Mouse (Mus musculus): Measurements from ENCODE around the gene Creg1. TPM values are rescaled to one million over a fixed set of nuclear protein-coding genes. Genes with fewer than 3 reads are reported as not detected.

Gene Creg1
- polyA plus RNA-seq, 1 experiment from 2014 or later, result 38.9 TPM

GRCm38 (mm10) chr1:165730129-165730528 lies 33.4 kb upstream of the Creg1 start:
- no peaks in the 10 kb centered on the region for H3K9me3 ChIP-seq (replicated peaks)
- 60% methylated on average over 1 of the region's 1 CpGs for WGBS
- peaks cover 3% of the 10 kb centered on the region; the same call in 1 of the 2 replicates for H3K4me1 ChIP-seq
- no peaks in the 10 kb centered on the region for H3K36me3 ChIP-seq
- H3K27me3 ChIP-seq, result no peaks in the 10 kb centered on the region
- no peak overlapping the region for H3K4me3 ChIP-seq
- no peak overlapping the region for H3K9ac ChIP-seq
- no peak overlapping the region for H3K27ac ChIP-seq
- no peak for ATAC-seq (ENCODE audit: low FRiP score)
- H3K4me2 ChIP-seq (replicated peaks), result no peak overlapping the region

- 71% methylated on average over 6 of the region's 6 CpGs for WGBS
- Histone ChIP-seq H3K9ac (no peak overlapping the region), H3K27me3 (no peaks in the 10 kb centered on the region), H3K4me2 (replicated peaks) (no peak overlapping the region), H3K36me3 (no peaks in the 10 kb centered on the region), H3K27ac (no peak overlapping the region), H3K9me3 (replicated peaks) (no peaks in the 10 kb centered on the region), H3K4me3 (no peak overlapping the region), H3K4me1 (peaks cover 3% of the 10 kb centered on the region; the same call in 1 of the 2 replicates)
- ATAC-seq (ENCODE audit: low FRiP score), result no peak
Measured at GRCm38 (mm10) chr1:165731553-165731952, 32.0 kb upstream of the Creg1 start.

GRCm38 (mm10) chr1:165734840-165735239 lies 28.7 kb upstream of the Creg1 start:
- 91% methylated on average over 2 of the region's 2 CpGs for WGBS
- no peak for ATAC-seq (ENCODE audit: low FRiP score)

GRCm38 (mm10) chr1:165735826-165736818 lies 27.4 kb upstream of the Creg1 start:
- no peaks in the 10 kb centered on the region for H3K9me3 ChIP-seq (replicated peaks)
- no peaks in the 10 kb centered on the region; the same call in 1 of the 2 replicates for H3K4me1 ChIP-seq
- peak; percentile 61 for ATAC-seq (ENCODE audit: low FRiP score)
- H3K27me3 ChIP-seq, result no peaks in the 10 kb centered on the region
- no peaks in the 10 kb centered on the region for H3K36me3 ChIP-seq
- no peak overlapping the region for H3K4me3 ChIP-seq
- no peak overlapping the region for H3K27ac ChIP-seq
- WGBS, result 35% methylated on average over 20 of the region's 20 CpGs
- no peak overlapping the region for H3K9ac ChIP-seq
- H3K4me2 ChIP-seq (replicated peaks), result no peak overlapping the region

More at GRCm38 (mm10) chr1:165734840-165735239, 28.7 kb upstream of the Creg1 start:
- Histone ChIP-seq H3K9ac (no peak overlapping the region), H3K4me2 (replicated peaks) (no peak overlapping the region), H3K36me3 (no peaks in the 10 kb centered on the region), H3K4me1 (no peaks in the 10 kb centered on the region; the same call in 1 of the 2 replicates), H3K27me3 (no peaks in the 10 kb centered on the region), H3K9me3 (replicated peaks) (no peaks in the 10 kb centered on the region), H3K4me3 (no peak overlapping the region), H3K27ac (no peak overlapping the region)

- WGBS, result 53% methylated on average over 5 of the region's 5 CpGs
- H3K4me1 ChIP-seq, result no peaks in the 10 kb centered on the region; the same call in 1 of the 2 replicates
- H3K27ac ChIP-seq, result no peak overlapping the region
Measured at GRCm38 (mm10) chr1:165737451-165737850, 26.1 kb upstream of the Creg1 start.

GRCm38 (mm10) chr1:165737867-165738266 lies 25.7 kb upstream of the Creg1 start:
- Histone ChIP-seq H3K9me3 (replicated peaks) (no peaks in the 10 kb centered on the region), H3K4me2 (replicated peaks) (no peak overlapping the region), H3K27ac (no peak overlapping the region), H3K27me3 (no peaks in the 10 kb centered on the region), H3K9ac (no peak overlapping the region), H3K36me3 (no peaks in the 10 kb centered on the region), H3K4me3 (no peak overlapping the region), H3K4me1 (no peaks in the 10 kb centered on the region; the same call in 1 of the 2 replicates)
- no peak for ATAC-seq (ENCODE audit: low FRiP score)
- whole genome bisulfite sequencing, result 74% methylated on average over 3 of the region's 3 CpGs

More at GRCm38 (mm10) chr1:165737451-165737850, 26.1 kb upstream of the Creg1 start:
- no peak overlapping the region for H3K9ac ChIP-seq
- H3K4me2 ChIP-seq (replicated peaks), result no peak overlapping the region
- no peaks in the 10 kb centered on the region for H3K36me3 ChIP-seq
- no peaks in the 10 kb centered on the region for H3K27me3 ChIP-seq
- no peak overlapping the region for H3K4me3 ChIP-seq
- no peaks in the 10 kb centered on the region for H3K9me3 ChIP-seq (replicated peaks)
- ATAC-seq (ENCODE audit: low FRiP score), result no peak

GRCm38 (mm10) chr1:165738985-165739384 lies 24.6 kb upstream of the Creg1 start:
- Histone ChIP-seq H3K4me3 (no peak overlapping the region), H3K36me3 (no peaks in the 10 kb centered on the region), H3K4me1 (no peaks in the 10 kb centered on the region; the same call in 1 of the 2 replicates), H3K27ac (no peak overlapping the region), H3K9ac (no peak overlapping the region), H3K9me3 (replicated peaks) (no peaks in the 10 kb centered on the region), H3K27me3 (no peaks in the 10 kb centered on the region), H3K4me2 (replicated peaks) (no peak overlapping the region)
- WGBS, result 96% methylated on average over 1 of the region's 1 CpGs
- ATAC-seq (ENCODE audit: low FRiP score), result no peak

GRCm38 (mm10) chr1:165741989-165742388 lies 21.6 kb upstream of the Creg1 start:
- Histone ChIP-seq H3K4me3 (no peak overlapping the region), H3K4me2 (replicated peaks) (no peak overlapping the region), H3K9me3 (replicated peaks) (no peaks in the 10 kb centered on the region), H3K27me3 (no peaks in the 10 kb centered on the region), H3K36me3 (no peaks in the 10 kb centered on the region), H3K4me1 (no peaks in the 10 kb centered on the region), H3K27ac (no peak overlapping the region), H3K9ac (no peak overlapping the region)
- WGBS, result 88% methylated on average over 8 of the region's 8 CpGs
- ATAC-seq (ENCODE audit: low FRiP score), result no peak

- H3K36me3 ChIP-seq, result no peaks in the 10 kb centered on the region
- no peaks in the 10 kb centered on the region for H3K9me3 ChIP-seq (replicated peaks)
- no peak for ATAC-seq (ENCODE audit: low FRiP score)
- no peak overlapping the region for H3K4me2 ChIP-seq (replicated peaks)
- 43% methylated on average over 11 of the region's 11 CpGs for WGBS
- no peak overlapping the region for H3K27ac ChIP-seq
- no peaks in the 10 kb centered on the region for H3K27me3 ChIP-seq
- H3K4me3 ChIP-seq, result no peak overlapping the region
- 0 out of 2 replicates have a peak, but pooled peaks cover 4% of the 10 kb centered on the region for H3K4me1 ChIP-seq
- H3K9ac ChIP-seq, result no peak overlapping the region
Measured at GRCm38 (mm10) chr1:165748053-165748452, 15.5 kb upstream of the Creg1 start.

- Histone ChIP-seq H3K4me1 (0 out of 2 replicates have a peak, but pooled peaks cover 4% of the 10 kb centered on the region), H3K27ac (no peak overlapping the region), H3K4me2 (replicated peaks) (no peak overlapping the region), H3K9ac (no peak overlapping the region), H3K27me3 (no peaks in the 10 kb centered on the region), H3K4me3 (no peak overlapping the region), H3K9me3 (replicated peaks) (no peaks in the 10 kb centered on the region), H3K36me3 (no peaks in the 10 kb centered on the region)
- ATAC-seq (ENCODE audit: low FRiP score), result no peak
Measured at GRCm38 (mm10) chr1:165751142-165751541, 12.4 kb upstream of the Creg1 start.

GRCm38 (mm10) chr1:165751838-165752237 lies 11.7 kb upstream of the Creg1 start:
- ATAC-seq (ENCODE audit: low FRiP score), result no peak
- 0 out of 2 replicates have a peak, but pooled peaks cover 4% of the 10 kb centered on the region for H3K4me1 ChIP-seq
- WGBS, result 83% methylated on average over 5 of the region's 5 CpGs

GRCm38 (mm10) chr1:165754205-165754604 lies 9.3 kb upstream of the Creg1 start:
- H3K4me1 ChIP-seq, result 0 out of 2 replicates have a peak, but pooled peaks cover 4% of the 10 kb centered on the region
- 90% methylated on average over 6 of the region's 6 CpGs for WGBS

More at GRCm38 (mm10) chr1:165751838-165752237, 11.7 kb upstream of the Creg1 start:
- no peak overlapping the region for H3K4me3 ChIP-seq
- no peak overlapping the region for H3K27ac ChIP-seq
- H3K4me2 ChIP-seq (replicated peaks), result no peak overlapping the region
- H3K27me3 ChIP-seq, result no peaks in the 10 kb centered on the region
- no peaks in the 10 kb centered on the region for H3K36me3 ChIP-seq
- no peaks in the 10 kb centered on the region for H3K9me3 ChIP-seq (replicated peaks)
- H3K9ac ChIP-seq, result no peak overlapping the region

More at GRCm38 (mm10) chr1:165754205-165754604, 9.3 kb upstream of the Creg1 start:
- Histone ChIP-seq H3K36me3 (no peaks in the 10 kb centered on the region), H3K9ac (no peak overlapping the region), H3K9me3 (replicated peaks) (no peaks in the 10 kb centered on the region), H3K4me3 (no peak overlapping the region), H3K4me2 (replicated peaks) (no peak overlapping the region), H3K27ac (no peak overlapping the region), H3K27me3 (no peaks in the 10 kb centered on the region)
- ATAC-seq (ENCODE audit: low FRiP score), result no peak
